Mouse (Mus musculus) spleen, adult 18-20 months (tissue): ENCODE measurements around the gene Gm4491.

Experiments used
- DNase-seq, 2 experiments: peaks; one replicate each; pipeline ENCODE4 v3.0.0; 2022; ENCODE audit warnings: mixed read lengths in 2 of 2

Gene Gm4491

DNA sequence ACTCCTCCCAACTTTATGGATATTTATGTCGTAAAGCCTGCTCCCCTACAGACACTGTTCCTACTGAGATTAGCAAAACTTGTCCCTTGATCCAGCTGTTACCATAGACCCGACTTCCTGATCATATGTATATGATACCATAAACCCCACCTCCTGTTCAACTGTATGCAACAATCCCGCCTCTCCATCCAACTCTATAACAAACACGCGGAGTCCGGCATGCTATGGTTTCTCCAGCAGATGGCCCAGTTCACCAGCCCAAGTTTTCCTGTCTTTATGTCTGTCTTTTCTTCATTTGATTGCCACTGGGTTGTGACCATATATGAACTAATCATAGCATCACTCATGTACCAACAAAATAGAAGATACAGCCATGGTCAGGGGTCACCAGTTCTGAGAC, 40.1 kb downstream of the Gm4491 start:
- DNase-seq = no peak

DNA sequence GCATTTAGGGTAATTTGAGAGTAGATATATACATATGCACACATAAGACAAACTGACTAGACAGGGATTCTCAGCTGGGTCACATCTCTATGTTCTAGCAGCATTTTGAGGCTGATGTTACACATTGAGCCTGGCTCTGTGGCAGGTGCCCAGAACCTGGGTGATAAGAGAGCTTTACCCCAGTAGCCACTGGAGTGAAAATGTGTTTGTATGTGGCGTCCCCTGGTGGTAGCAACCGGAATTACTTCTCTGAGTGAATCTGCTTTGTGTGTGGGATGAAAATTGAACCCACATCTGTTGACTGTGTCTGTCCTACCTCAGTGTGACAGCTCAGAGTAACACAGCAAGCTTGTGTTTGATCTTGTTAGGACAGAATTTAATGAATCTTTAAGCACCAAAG, 45.8 kb downstream of the Gm4491 start:
- DNase-seq = peak in 1 of 2 experiments; percentile 21

GRCm38 (mm10) chr14:57066053-57066452, 49.6 kb downstream of the Gm4491 start:
- no peak for DNase-seq
